Mouse (Mus musculus) lung, postnatal 36 days (tissue): ENCODE results near the gene Ank2.

Experiments
- DNase-seq: peaks from one replicate; pipeline ENCODE4 v3.0.0; 2022; ENCODE audit warnings: mixed read lengths

Ank2 gene

DNA sequence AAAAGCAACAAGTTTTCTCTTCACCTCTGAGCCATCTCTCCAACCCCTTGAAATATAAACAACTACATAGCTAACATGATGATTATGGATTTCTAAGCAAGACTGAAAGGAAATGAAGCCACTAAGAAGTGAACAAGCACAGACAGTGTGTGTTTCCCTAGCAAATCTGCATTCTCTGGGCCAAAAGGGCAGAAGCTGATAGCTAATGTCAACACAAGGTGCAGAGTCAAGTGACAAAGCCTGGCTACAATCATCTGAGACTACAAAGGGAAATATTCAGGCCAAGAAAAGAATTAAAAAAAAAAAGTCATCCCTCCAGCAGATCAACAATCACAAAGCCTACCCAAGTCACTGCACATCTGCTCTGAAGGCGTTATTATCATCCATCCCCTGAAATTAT lies 330.0 kb downstream of the Ank2 start:
- no peak for DNase-seq

GRCm38 (mm10) chr3:127163749-127164148 lies 335.4 kb downstream of the Ank2 start:
- no peak for DNase-seq

DNA sequence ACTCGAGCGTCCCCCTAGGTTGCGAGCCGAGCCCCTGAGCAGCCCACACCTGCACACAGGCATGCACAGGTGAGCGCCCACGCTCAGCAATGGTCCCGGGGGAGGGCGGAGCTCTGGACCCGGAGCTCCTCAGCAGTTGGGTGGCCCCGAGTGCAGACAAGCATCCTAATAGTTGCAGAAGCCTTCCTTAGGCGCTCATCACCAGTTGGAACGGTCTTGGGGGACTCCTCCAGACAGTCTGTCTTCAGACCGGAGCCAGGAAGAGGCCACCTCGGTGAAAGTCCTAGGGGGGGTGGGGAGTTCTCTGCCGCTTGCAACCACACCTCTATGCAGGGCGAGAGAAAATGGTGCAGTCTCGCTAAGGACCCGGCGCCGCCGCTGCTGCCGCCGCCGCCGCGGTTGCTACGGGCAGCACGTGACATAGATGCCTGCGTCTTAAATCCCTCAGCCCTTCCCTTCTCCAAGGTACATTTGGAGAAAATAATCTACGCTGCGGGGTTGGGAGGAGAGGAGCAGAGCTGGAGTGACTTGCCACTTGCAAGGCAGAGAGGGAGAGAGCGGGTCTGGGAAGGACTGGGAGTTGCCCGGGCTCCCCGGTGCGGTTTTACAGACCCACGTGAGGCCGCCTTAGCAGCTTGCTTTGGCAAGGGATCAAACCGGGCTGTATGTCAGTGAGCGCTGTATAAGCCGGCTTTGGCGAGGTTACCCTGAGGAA lies 337.0 kb downstream of the Ank2 start:
- peak; percentile 37 for DNase-seq

DNA sequence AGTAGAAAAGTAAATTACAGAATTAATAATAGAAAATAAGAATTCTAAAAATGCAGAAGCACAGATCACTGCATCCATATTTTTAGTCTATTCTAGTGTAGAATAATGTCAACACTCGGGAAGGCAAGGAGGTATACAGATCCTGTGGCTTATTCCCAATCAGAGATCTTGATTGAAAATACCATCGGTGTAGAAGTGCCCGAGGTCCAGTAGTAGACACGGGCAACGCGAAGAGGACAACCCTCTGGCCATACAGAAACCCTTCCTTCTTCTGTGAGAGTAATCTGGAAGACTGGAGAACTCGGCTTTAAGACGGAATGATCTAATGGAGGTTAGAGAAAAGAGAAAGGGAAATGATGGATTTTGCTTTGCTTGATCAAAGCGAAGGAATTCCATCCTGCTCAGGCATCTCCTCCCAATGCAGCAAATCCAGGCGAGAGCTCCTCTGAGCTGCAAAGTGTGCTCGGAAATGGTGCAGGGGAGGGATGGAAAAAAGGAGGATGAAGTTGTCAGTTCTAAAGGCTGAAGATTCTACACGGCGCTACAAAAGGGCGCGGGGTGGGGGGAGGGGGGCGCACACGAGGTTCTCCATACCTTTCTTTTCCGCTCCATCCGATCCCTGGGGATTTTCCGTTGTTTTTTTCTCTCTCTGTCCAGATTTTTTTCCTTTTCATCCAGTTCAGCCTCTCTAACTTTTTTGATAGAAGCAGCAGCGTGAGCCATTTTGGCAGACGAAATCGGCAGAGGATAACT lies 337.9 kb downstream of the Ank2 start:
- DNase-seq: no peak

- DNase-seq: no peak
Measured at GRCm38 (mm10) chr3:127157706-127158105, 341.4 kb downstream of the Ank2 start.

DNA sequence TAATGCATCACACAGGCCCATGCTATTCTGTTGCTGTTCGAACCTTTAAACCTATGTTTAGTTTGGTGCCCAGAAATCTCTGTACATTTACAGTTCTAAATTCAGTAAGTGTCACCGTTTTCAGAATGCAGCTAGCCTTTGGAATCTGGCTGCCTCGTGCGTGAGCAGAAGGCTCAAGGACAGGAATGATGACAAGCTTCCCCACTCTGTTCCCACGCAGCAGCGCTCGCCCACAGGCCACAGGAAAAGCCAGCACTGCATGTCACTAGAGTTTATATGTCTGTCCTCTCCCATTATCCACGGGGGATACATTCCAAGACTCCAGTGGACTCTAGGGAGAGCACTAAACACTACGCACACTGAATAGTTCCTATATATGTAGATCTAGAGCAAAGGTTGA lies 343.1 kb downstream of the Ank2 start:
- DNase-seq: no peak

DNA sequence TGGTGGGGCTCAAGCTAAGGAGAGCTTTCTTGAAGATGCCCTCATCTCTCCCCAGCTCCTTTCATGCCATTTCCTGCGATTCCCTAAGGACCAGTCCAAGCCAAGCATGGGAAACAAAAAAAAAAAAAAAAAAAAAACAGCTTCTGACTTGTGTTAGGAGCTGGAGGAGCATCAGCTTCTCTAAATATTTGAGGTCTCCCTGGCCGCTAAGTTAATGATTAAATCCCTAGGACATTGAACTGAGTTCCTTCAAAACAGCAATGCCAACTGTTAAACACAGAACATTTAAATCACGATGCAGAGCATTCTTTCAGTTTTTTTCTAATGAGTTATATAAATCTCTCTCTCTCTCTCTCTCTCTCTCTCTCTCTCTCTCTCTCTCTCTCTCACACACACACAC lies 345.3 kb downstream of the Ank2 start:
- DNase-seq: no peak

DNA sequence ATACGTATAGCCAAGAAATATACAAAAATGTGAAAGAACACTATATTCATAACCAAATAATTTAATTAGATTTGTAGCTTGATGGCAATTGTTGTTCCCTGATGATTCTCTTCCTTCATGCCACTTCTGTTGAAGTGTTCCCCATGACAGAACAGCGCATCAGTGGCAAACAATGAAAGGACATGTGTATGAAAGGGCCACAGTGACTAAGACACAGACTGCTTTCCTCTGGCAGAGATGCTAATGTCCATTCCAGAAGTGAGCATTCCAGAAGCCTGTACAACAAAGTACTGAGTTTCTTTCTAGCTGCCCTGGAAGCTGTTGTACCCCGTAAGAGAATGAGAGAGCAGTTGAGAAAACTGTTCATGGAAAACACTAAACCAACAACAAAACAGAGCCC lies 345.7 kb downstream of the Ank2 start:
- DNase-seq: no peak

- DNase-seq: no peak
Measured at GRCm38 (mm10) chr3:127148648-127149047, 350.5 kb downstream of the Ank2 start.

GRCm38 (mm10) chr3:127140590-127140989 lies 358.6 kb downstream of the Ank2 start:
- no peak for DNase-seq

- DNase-seq: no peak
Measured at GRCm38 (mm10) chr3:127139638-127140037, 359.5 kb downstream of the Ank2 start.

- DNase-seq: no peak
Measured at GRCm38 (mm10) chr3:127137508-127137907, 361.6 kb downstream of the Ank2 start.

GRCm38 (mm10) chr3:127134062-127134461 lies 365.1 kb downstream of the Ank2 start:
- no peak for DNase-seq

DNA sequence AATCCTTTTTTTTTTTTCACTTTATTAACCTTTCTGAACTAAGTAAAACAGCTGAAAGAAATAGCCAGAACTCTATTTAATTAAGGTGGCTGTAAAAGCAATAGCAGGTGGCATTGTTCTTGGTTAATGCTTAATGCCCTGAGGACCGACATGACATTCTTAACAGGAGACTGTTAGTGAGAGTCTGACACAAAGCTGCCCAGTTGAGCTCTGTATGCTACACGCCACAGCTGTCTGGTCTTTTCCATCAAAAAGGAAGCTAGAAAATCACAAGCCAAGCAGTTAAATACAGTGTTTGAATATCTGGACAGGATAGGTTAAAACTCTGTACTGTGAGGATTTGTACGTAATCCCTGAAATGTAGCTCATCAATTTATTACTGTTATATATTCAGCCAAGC lies 368.1 kb downstream of the Ank2 start:
- no peak for DNase-seq

- no peak for DNase-seq
Measured at GRCm38 (mm10) chr3:127130167-127130770, 368.9 kb downstream of the Ank2 start.

DNA sequence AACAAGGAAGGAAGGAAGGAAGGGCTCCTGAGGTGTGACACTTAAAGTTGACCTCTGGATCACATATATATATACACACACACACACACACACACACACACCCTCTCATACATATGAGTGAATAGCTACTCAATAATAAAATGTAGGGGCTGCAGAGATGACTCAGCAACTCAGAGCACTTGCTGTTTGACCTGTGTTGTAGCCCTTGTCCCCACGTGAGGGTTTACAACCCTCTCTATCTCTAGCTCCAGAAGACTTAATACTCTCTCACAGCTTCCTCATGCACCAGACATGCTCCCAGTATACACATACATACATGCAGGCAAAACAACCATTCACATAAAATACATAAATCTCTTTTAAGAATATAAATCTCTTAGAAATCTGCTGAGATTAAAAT lies 369.4 kb downstream of the Ank2 start:
- DNase-seq: no peak

DNA sequence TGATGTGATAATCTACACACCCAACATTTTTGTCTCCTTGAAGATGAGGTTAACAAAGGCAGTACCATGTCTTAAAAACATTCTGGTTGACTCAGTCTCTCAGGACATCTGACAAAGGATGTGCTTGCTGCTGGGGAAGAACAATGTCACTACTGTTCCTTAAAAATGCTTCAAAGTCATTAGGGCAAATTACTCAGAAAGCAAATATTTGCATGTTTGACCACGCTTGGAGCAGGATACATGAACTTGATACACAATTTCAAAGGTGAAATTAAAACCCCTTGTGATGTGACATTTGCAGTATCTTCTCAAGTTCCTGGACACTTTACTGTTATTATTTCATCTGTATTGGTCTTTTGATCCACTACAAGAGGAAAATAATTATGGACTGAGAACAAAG lies 371.5 kb downstream of the Ank2 start:
- no peak for DNase-seq

- DNase-seq: no peak
Measured at GRCm38 (mm10) chr3:127126220-127126619, 372.9 kb downstream of the Ank2 start.

GRCm38 (mm10) chr3:127124375-127124993 lies 374.7 kb downstream of the Ank2 start:
- no peak for DNase-seq

GRCm38 (mm10) chr3:127123376-127123775 lies 375.8 kb downstream of the Ank2 start:
- DNase-seq: no peak

GRCm38 (mm10) chr3:127118777-127119176 lies 380.4 kb downstream of the Ank2 start:
- no peak for DNase-seq

DNA sequence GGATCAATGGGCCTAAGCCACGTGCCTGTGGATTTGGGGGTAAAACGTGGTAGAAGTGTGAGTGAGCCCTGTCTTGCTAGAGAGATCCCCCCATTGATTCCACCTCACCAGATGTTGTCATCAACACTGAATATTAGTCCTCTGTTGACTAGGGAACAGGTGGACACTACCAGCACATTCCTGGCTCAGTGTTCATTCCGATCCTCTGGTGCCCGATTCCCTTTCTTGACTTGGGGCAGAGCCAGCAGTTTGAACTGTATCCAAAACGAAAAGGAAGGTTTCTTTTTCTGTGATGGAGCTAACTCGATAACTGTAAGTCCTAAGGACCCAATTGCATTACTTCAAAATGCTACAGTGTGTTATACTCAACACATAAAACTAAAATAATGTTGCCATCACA lies 382.9 kb downstream of the Ank2 start:
- no peak for DNase-seq

GRCm38 (mm10) chr3:127113238-127113637 lies 385.9 kb downstream of the Ank2 start:
- no peak for DNase-seq

DNA sequence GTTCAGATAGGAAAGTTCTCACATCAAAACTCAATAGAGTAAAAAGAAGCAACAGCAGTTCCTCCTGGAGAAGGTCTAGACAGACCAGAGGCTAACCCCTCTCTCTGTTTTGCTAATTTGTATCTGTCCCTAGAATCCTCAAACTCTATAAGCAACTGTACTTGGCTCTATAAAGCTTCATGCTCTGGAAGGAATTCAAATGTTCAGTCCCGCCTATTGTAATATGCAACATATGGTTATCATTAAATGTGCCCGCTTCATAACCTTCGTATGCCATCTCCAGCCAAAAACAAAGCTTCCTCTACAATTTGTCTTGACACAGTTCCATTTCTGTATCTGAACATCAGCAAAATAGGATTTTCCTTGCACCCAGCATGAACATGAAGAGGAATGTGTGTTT lies 389.7 kb downstream of the Ank2 start:
- DNase-seq: no peak
